ENCODE assay signal across 8 mouse cellular contexts in genomic region chr10:17947960-17948730, GRCm38 (mm10). TPM values are rescaled to one million over a fixed set of nuclear protein-coding genes. Genes with fewer than 3 reads are reported as not detected.
DNase-seq lines count a peak whose midpoint lies in the region; ATAC-seq and TF ChIP-seq lines count a peak whose summit lies in the region.

Gene Heca (minus strand): TSS chr10:17948067.

- H3K9ac ChIP-seq in lung, embryonic 16.5 days (ENCODE audit: low read length): peak within 1 kb of the TSS; percentile 94

- peaks cover 16% of the 10 kb centered on the region for H3K4me1 ChIP-seq in G1E (ENCODE audit: insufficient read depth, low read depth, low read length)
- no peaks in the 10 kb centered on the region; the same call in 1 of the 2 replicates for H3K4me1 ChIP-seq in cerebellum, adult 2 months (ENCODE audit: control insufficient read depth, insufficient read depth, low read length)
- H3K4me1 ChIP-seq in lung, embryonic 16.5 days (replicated peaks; ENCODE audit: control insufficient read depth, insufficient read depth, low read length): peaks cover 14% of the 10 kb centered on the region

- WGBS in cerebellum, adult 2 months: 3% methylated on average over 50 of the region's 50 CpGs
- WGBS in lung, embryonic 16.5 days: 6% methylated on average over 34 of the region's 50 CpGs

- no peaks in the 10 kb centered on the region for H3K9me3 ChIP-seq in G1E (replicated peaks)
- no peaks in the 10 kb centered on the region for H3K9me3 ChIP-seq in lung, embryonic 16.5 days (ENCODE audit: control insufficient read depth, low read length)

- H3K4me3 ChIP-seq in G1E (ENCODE audit: low read depth, low read length): peak within 1 kb of the TSS; percentile 82
- peak within 1 kb of the TSS; percentile 49 for H3K4me3 ChIP-seq in cerebellum, adult 2 months (replicated peaks; ENCODE audit: insufficient read depth, low read depth, low read length)
- H3K4me3 ChIP-seq in lung, embryonic 16.5 days (ENCODE audit: low read length): peak within 1 kb of the TSS; percentile 88

- H3K4me2 ChIP-seq in lung, embryonic 16.5 days (ENCODE audit: low read depth, low read length): peak within 1 kb of the TSS; percentile 66

- DNase-seq in G1E (ENCODE audit: low spot score): peak; percentile 75
- DNase-seq in cerebellum, adult 2 months: peak; percentile 89 to 91
- DNase-seq in forelimb bud, embryonic 11.5 days (ENCODE audit: low read depth, low spot score): peak; percentile 96
- DNase-seq in layer of hippocampus, adult 9-10 months (ENCODE audit: low spot score): peak; percentile 42
- peak; percentile 54 for DNase-seq in ovary, postnatal 10 days (ENCODE audit: low spot score)
- DNase-seq in thymus, postnatal 10 days (ENCODE audit: low spot score in 2 of 2): peak; percentile 78 to 87

- H3K36me3 ChIP-seq in G1E (replicated peaks): peaks cover 4% of the 10 kb centered on the region
- no peaks in the 10 kb centered on the region for H3K36me3 ChIP-seq in lung, embryonic 16.5 days (ENCODE audit: control insufficient read depth, insufficient read depth, low read length)

- peaks cover 6% of the 10 kb centered on the region for H3K27me3 ChIP-seq in G1E (ENCODE audit: insufficient read depth, low read length)
- H3K27me3 ChIP-seq in cerebellum, adult 2 months (ENCODE audit: control insufficient read depth, insufficient read depth, low read length): no peaks in the 10 kb centered on the region
- H3K27me3 ChIP-seq in lung, embryonic 16.5 days (ENCODE audit: control insufficient read depth, insufficient read depth, low read depth, low read length): no peaks in the 10 kb centered on the region

- peak; percentile 69 for ATAC-seq in G1E (ENCODE audit: extremely low read depth, insufficient number of reproducible peaks, low FRiP score, poor library complexity, severe bottlenecking)
- peak; percentile 81 to 82 for ATAC-seq in hematopoietic stem cell, adult 5-6 weeks (replicated peaks in 1 of 2; ENCODE audit: insufficient read depth in 1 of 2, low FRiP score in 2 of 2, low TSS enrichment in 1 of 2, low read depth in 1 of 2, poor library complexity in 2 of 2, severe bottlenecking in 2 of 2)
- peak; percentile 96 for ATAC-seq in lung, embryonic 16.5 days (ENCODE audit: low read depth)

- H3K27ac ChIP-seq in cerebellum, adult 2 months (ENCODE audit: insufficient read depth, low read length): peak within 1 kb of the TSS; percentile 40; the same call in 1 of the 2 replicates
- H3K27ac ChIP-seq in lung, embryonic 16.5 days (ENCODE audit: low read length): peak within 1 kb of the TSS; percentile 90

- TF ChIP-seq CTCF in G1E (IDR thresholded peaks at IDR 0.05; ENCODE audit: low read depth, low read length): no peak
- no peak for TF ChIP-seq CTCF in cerebellum, adult 2 months (IDR thresholded peaks at IDR 0.05; ENCODE audit: borderline replicate concordance, insufficient read depth, low read depth, low read length)

- TF ChIP-seq POLR2A in cerebellum, adult 2 months (IDR thresholded peaks at IDR 0.05; ENCODE audit: borderline replicate concordance, insufficient read depth, low read length): 0 out of 2 replicates have a peak, but pooled peaks have one; percentile 44

RNA-seq across cellular contexts. Expression of gene Heca, which starts in this region (rescaled TPM):
- total RNA-seq in G1E (2014; fragmentation: Nextera tagmentation) (27.0 and 27.5 TPM in 2 replicates), G1E (2017) (34.2 and 37.6 TPM in 2 replicates)
- polyA plus RNA-seq in G1E (2012): 7.7 and 8.6 TPM in 2 replicates
- 12.6 and 13.3 TPM in 2 replicates for polyA plus RNA-seq in cerebellum, adult 2 months (2012; rRNA removed)
- 41.3 and 47.9 TPM in 2 replicates for total RNA-seq in hematopoietic stem cell, adult 5-6 weeks (2017)
- 3.7 and 4.5 TPM in 2 replicates for polyA plus RNA-seq in lung, embryonic 16.5 days (2015; fragmentation: Nextera tagmentation; extraction: Ambion mirVana)

Comparison
In these comparisons a context has a peak if more than half of its experiments do, and no peak if none do; other contexts are left out.
1. Peak in every context shown above with its lines: DNase-seq, ATAC-seq, H3K4me3 ChIP-seq and H3K27ac ChIP-seq.
2. DNase-seq: peak in every context shown above with its lines; median percentile 96 in forelimb bud, embryonic 11.5 days; 90 in cerebellum, adult 2 months; 82 in thymus, postnatal 10 days; 75 in G1E; 54 in ovary, postnatal 10 days; 42 in layer of hippocampus, adult 9-10 months.